Mouse (Mus musculus) neural tube, embryonic 13.5 days (tissue): ENCODE results near the gene Slc45a1. TPM values are rescaled to one million over a fixed set of nuclear protein-coding genes. Genes with fewer than 3 reads are reported as not detected.
A peak's percentile ranks its signal among the peaks of the same experiment; 100 is the strongest.

Experiments
- ATAC-seq: fragments of 200-750 bp; cut with Nextera tagmentation; 2 replicates; pipeline ENCODE4 v1.8.0; 2017; ENCODE audit warnings: low read depth, mild to moderate bottlenecking, moderate TSS enrichment, moderate library complexity
- H3K27ac ChIP-seq: fragments of 300-500 bp; sonication (generic); replicated peaks from 2 replicates; pipeline ENCODE4 v1.5.1; 2015; ENCODE audit warnings: moderate library complexity, mild to moderate bottlenecking, inconsistent platforms
- H3K27me3 ChIP-seq: fragments of 300-500 bp; sonication (generic); 2 replicates; pipeline ENCODE4 v1.6.1; 2015; ENCODE audit warnings: mild to moderate bottlenecking, inconsistent platforms
- H3K36me3 ChIP-seq: fragments of 300-500 bp; sonication (generic); 2 replicates; pipeline ENCODE4 v1.6.1; 2015; ENCODE audit warnings: mild to moderate bottlenecking, inconsistent platforms
- H3K4me1 ChIP-seq: fragments of 300-500 bp; sonication (generic); replicated peaks from 2 replicates; pipeline ENCODE4 v1.6.1; 2015; ENCODE audit warnings: inconsistent platforms
- H3K4me2 ChIP-seq: fragments of 300-500 bp; sonication (generic); 2 replicates; pipeline ENCODE4 v1.6.1; 2015; ENCODE audit warnings: inconsistent platforms, mild to moderate bottlenecking, moderate library complexity
- H3K4me3 ChIP-seq: fragments of 300-500 bp; sonication (generic); 2 replicates; pipeline ENCODE4 v1.5.1; 2015; ENCODE audit warnings: mild to moderate bottlenecking, inconsistent platforms
- H3K9ac ChIP-seq: fragments of 300-500 bp; sonication (generic); 2 replicates; pipeline ENCODE4 v1.6.1; 2015; ENCODE audit warnings: moderate library complexity, mild to moderate bottlenecking, inconsistent platforms
- H3K9me3 ChIP-seq: fragments of 300-500 bp; sonication (generic); 2 replicates; pipeline ENCODE4 v1.6.1; 2016; ENCODE audit warnings: inconsistent platforms
- WGBS: fragments of 180-500 bp; shearing (Covaris S2); methylation state at CpG from one replicate; pipeline ENCODE4 v1.1.7; 2015; 5-methylcytosine and 5-hydroxymethylcytosine counted together
- polyA plus RNA-seq: library from polyadenylated mRNA; unstranded; fragments of >200 nt; fragmentation: Nextera tagmentation; extraction: Ambion mirVana; gene quantifications from 2 replicates; pipeline ENCODE4 v1.2.1, GENCODE M21; 2015

Slc45a1 gene
- polyA plus RNA-seq, 1 experiment from 2014 or later, result 28.6 TPM

GRCm38 (mm10) chr4:150680373-150680772 is 28.4 kb upstream of the Slc45a1 start:
- Histone ChIP-seq H3K4me1 (peaks cover 33% of the 10 kb centered on the region), H3K9ac (no peak overlapping the region), H3K4me3 (no peak overlapping the region), H3K27me3 (no peaks in the 10 kb centered on the region), H3K4me2 (no peak overlapping the region), H3K9me3 (0 out of 2 replicates have a peak, but pooled peaks cover 4% of the 10 kb centered on the region), H3K36me3 (no peaks in the 10 kb centered on the region), H3K27ac (no peak overlapping the region)
- 75% methylated on average over 5 of the region's 5 CpGs for WGBS
- no peak for ATAC-seq

GRCm38 (mm10) chr4:150678789-150679188 is 26.8 kb upstream of the Slc45a1 start:
- no peak for ATAC-seq
- no peaks in the 10 kb centered on the region for H3K36me3 ChIP-seq
- no peaks in the 10 kb centered on the region for H3K27me3 ChIP-seq
- 97% methylated on average over 20 of the region's 20 CpGs for WGBS
- 0 out of 2 replicates have a peak, but pooled peaks cover 4% of the 10 kb centered on the region for H3K9me3 ChIP-seq
- H3K4me2 ChIP-seq, result no peak overlapping the region
- peak overlapping the region; percentile 91 for H3K27ac ChIP-seq
- H3K4me3 ChIP-seq, result no peak overlapping the region
- H3K9ac ChIP-seq, result no peak overlapping the region
- peaks cover 38% of the 10 kb centered on the region for H3K4me1 ChIP-seq

GRCm38 (mm10) chr4:150677846-150678224 is 25.9 kb upstream of the Slc45a1 start:
- H3K4me3 ChIP-seq, result no peak overlapping the region
- H3K9me3 ChIP-seq, result 0 out of 2 replicates have a peak, but pooled peaks cover 4% of the 10 kb centered on the region
- H3K4me1 ChIP-seq, result peaks cover 38% of the 10 kb centered on the region
- H3K9ac ChIP-seq, result no peak overlapping the region
- H3K27ac ChIP-seq, result peak overlapping the region; percentile 91
- H3K36me3 ChIP-seq, result no peaks in the 10 kb centered on the region
- WGBS, result 8% methylated on average over 4 of the region's 4 CpGs
- ATAC-seq, result peak; percentile 30; the same call in 1 of the 2 replicates
- no peak overlapping the region for H3K4me2 ChIP-seq
- H3K27me3 ChIP-seq, result no peaks in the 10 kb centered on the region

GRCm38 (mm10) chr4:150677126-150677845 is 25.3 kb upstream of the Slc45a1 start:
- H3K9me3 ChIP-seq, result 0 out of 2 replicates have a peak, but pooled peaks cover 4% of the 10 kb centered on the region
- no peak overlapping the region for H3K4me2 ChIP-seq
- H3K36me3 ChIP-seq, result no peaks in the 10 kb centered on the region
- WGBS, result 12% methylated on average over 10 of the region's 10 CpGs
- ATAC-seq, result peak; percentile 67
- H3K4me1 ChIP-seq, result peaks cover 38% of the 10 kb centered on the region
- H3K4me3 ChIP-seq, result no peak overlapping the region
- peak overlapping the region; percentile 91 for H3K27ac ChIP-seq
- no peaks in the 10 kb centered on the region for H3K27me3 ChIP-seq
- no peak overlapping the region for H3K9ac ChIP-seq

GRCm38 (mm10) chr4:150676029-150676428 is 24.1 kb upstream of the Slc45a1 start:
- H3K9ac ChIP-seq, result no peak overlapping the region
- no peaks in the 10 kb centered on the region for H3K36me3 ChIP-seq
- WGBS, result 12% methylated on average over 13 of the region's 13 CpGs
- ATAC-seq, result peak; percentile 84
- no peaks in the 10 kb centered on the region for H3K27me3 ChIP-seq
- H3K9me3 ChIP-seq, result 0 out of 2 replicates have a peak, but pooled peaks cover 3% of the 10 kb centered on the region
- H3K4me3 ChIP-seq, result no peak overlapping the region
- H3K4me1 ChIP-seq, result peaks cover 38% of the 10 kb centered on the region
- H3K4me2 ChIP-seq, result no peak overlapping the region
- peak overlapping the region; percentile 91 for H3K27ac ChIP-seq

- no peaks in the 10 kb centered on the region for H3K9me3 ChIP-seq
- H3K9ac ChIP-seq, result no peak overlapping the region; the same call in 1 of the 2 replicates
- H3K27me3 ChIP-seq, result no peaks in the 10 kb centered on the region
- H3K4me1 ChIP-seq, result peaks cover 38% of the 10 kb centered on the region
- H3K4me2 ChIP-seq, result no peak overlapping the region
- no peak overlapping the region for H3K4me3 ChIP-seq
- peak overlapping the region; percentile 91 for H3K27ac ChIP-seq
- H3K36me3 ChIP-seq, result no peaks in the 10 kb centered on the region
- 53% methylated on average over 10 of the region's 10 CpGs for WGBS
- ATAC-seq, result no peak
These were observed 23.3 kb upstream of the Slc45a1 start for GRCm38 (mm10) chr4:150675274-150675673.

GRCm38 (mm10) chr4:150665806-150666205 is 13.8 kb upstream of the Slc45a1 start:
- Histone ChIP-seq H3K9me3 (0 out of 2 replicates have a peak, but pooled peaks cover 6% of the 10 kb centered on the region), H3K4me3 (no peak overlapping the region), H3K36me3 (no peaks in the 10 kb centered on the region), H3K4me2 (no peak overlapping the region), H3K27ac (no peak overlapping the region), H3K9ac (no peak overlapping the region), H3K4me1 (peaks cover 16% of the 10 kb centered on the region), H3K27me3 (no peaks in the 10 kb centered on the region)
- ATAC-seq, result no peak
- 85% methylated on average over 10 of the region's 10 CpGs for WGBS

- WGBS, result 89% methylated on average over 7 of the region's 7 CpGs
- ATAC-seq, result no peak
- H3K4me2 ChIP-seq, result no peak overlapping the region
These were observed 12.8 kb upstream of the Slc45a1 start for GRCm38 (mm10) chr4:150664726-150665125.

GRCm38 (mm10) chr4:150663192-150663591 is 11.2 kb upstream of the Slc45a1 start:
- peaks cover 22% of the 10 kb centered on the region for H3K4me1 ChIP-seq
- 60% methylated on average over 12 of the region's 12 CpGs for WGBS
- H3K27me3 ChIP-seq, result no peaks in the 10 kb centered on the region
- no peak overlapping the region for H3K4me2 ChIP-seq
- ATAC-seq, result no peak
- no peaks in the 10 kb centered on the region for H3K36me3 ChIP-seq
- no peak overlapping the region for H3K4me3 ChIP-seq
- peak overlapping the region; percentile 74 for H3K27ac ChIP-seq
- H3K9me3 ChIP-seq, result 0 out of 2 replicates have a peak, but pooled peaks cover 6% of the 10 kb centered on the region
- H3K9ac ChIP-seq, result no peak overlapping the region

More at GRCm38 (mm10) chr4:150664726-150665125, 12.8 kb upstream of the Slc45a1 start:
- Histone ChIP-seq H3K27ac (no peak overlapping the region), H3K4me1 (peaks cover 22% of the 10 kb centered on the region), H3K36me3 (no peaks in the 10 kb centered on the region), H3K4me3 (no peak overlapping the region), H3K9ac (no peak overlapping the region), H3K9me3 (0 out of 2 replicates have a peak, but pooled peaks cover 6% of the 10 kb centered on the region), H3K27me3 (no peaks in the 10 kb centered on the region)

GRCm38 (mm10) chr4:150661886-150662285 is 9.9 kb upstream of the Slc45a1 start:
- 3% methylated on average over 13 of the region's 13 CpGs for WGBS
- Histone ChIP-seq H3K27ac (peak overlapping the region; percentile 74), H3K27me3 (no peaks in the 10 kb centered on the region), H3K36me3 (no peaks in the 10 kb centered on the region), H3K4me2 (peak overlapping the region; percentile 54), H3K4me1 (peaks cover 22% of the 10 kb centered on the region), H3K4me3 (peak overlapping the region; percentile 20; the same call in 1 of the 2 replicates), H3K9ac (peak overlapping the region; percentile 54), H3K9me3 (0 out of 2 replicates have a peak, but pooled peaks cover under 1% of the 10 kb centered on the region)
- 0 out of 2 replicates have a peak, but pooled peaks have one; percentile 33 for ATAC-seq

- H3K36me3 ChIP-seq, result no peaks in the 10 kb centered on the region
- WGBS, result 76% methylated on average over 9 of the region's 9 CpGs
- ATAC-seq, result no peak
These were observed 8.1 kb upstream of the Slc45a1 start for GRCm38 (mm10) chr4:150659926-150660610.

GRCm38 (mm10) chr4:150656504-150656903 is 4.5 kb upstream of the Slc45a1 start:
- peaks cover 12% of the 10 kb centered on the region for H3K27me3 ChIP-seq
- H3K9me3 ChIP-seq, result 0 out of 2 replicates have a peak, but pooled peaks cover 3% of the 10 kb centered on the region
- peaks cover 25% of the 10 kb centered on the region for H3K4me1 ChIP-seq
- no peaks in the 10 kb centered on the region for H3K36me3 ChIP-seq
- no peak overlapping the region for H3K27ac ChIP-seq
- 89% methylated on average over 6 of the region's 6 CpGs for WGBS
- H3K4me2 ChIP-seq, result no peak overlapping the region
- no peak overlapping the region for H3K9ac ChIP-seq
- H3K4me3 ChIP-seq, result no peak overlapping the region
- ATAC-seq, result no peak

More at GRCm38 (mm10) chr4:150659926-150660610, 8.1 kb upstream of the Slc45a1 start:
- H3K27ac ChIP-seq, result peak overlapping the region; percentile 74
- H3K9ac ChIP-seq, result no peak overlapping the region
- H3K9me3 ChIP-seq, result 0 out of 2 replicates have a peak, but pooled peaks cover 3% of the 10 kb centered on the region
- H3K27me3 ChIP-seq, result peaks cover 2% of the 10 kb centered on the region; the same call in 1 of the 2 replicates
- H3K4me2 ChIP-seq, result no peak overlapping the region
- H3K4me1 ChIP-seq, result peaks cover 26% of the 10 kb centered on the region
- no peak overlapping the region for H3K4me3 ChIP-seq
